Mouse (Mus musculus): ENCODE measurements at regions not wholly inside any gene's neighbourhood (a gene's known extent, or its start where the extent isn't known, plus 50 kb on each side); places are given as distances from the start of the nearest gene placed in this dataset.
"Not testable (repeated sequence)": the region's sequence is repeated elsewhere in the genome, so short reads cannot be mapped to it uniquely, and the experiment has no call there.

DNA sequence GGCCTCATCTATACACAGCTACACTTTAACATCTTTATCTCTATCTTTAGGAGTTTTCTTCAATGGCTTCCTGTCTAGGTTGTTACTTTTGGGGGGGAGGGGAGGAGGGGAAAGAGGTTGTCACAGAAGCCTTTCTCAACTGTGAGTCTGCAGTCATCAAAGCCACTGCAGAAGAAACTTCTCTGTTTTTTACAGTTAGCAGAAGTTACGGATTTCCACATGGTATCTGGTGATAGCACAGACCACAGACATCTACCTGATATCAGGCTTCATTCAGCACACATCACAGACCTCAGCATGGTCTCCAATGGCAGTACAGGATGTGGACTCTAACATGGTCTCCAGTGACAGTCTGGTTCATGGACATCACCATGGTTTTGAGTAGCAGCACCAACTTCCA, 234.8 kb upstream of the Adarb2 start:
- no peak overlapping the region for H3K27ac ChIP-seq (replicated peaks; ENCODE audit: low read depth, low read length)
- no peaks in the 10 kb centered on the region for H3K4me1 ChIP-seq (ENCODE audit: control insufficient read depth, insufficient read depth, low read length)
- WGBS: 86% methylated on average over 1 of the region's 1 CpGs
- no peak for ATAC-seq (replicated peaks; ENCODE audit: insufficient number of reproducible peaks, low FRiP score, low TSS enrichment, low read depth)
- H3K4me3 ChIP-seq (ENCODE audit: low read depth, low read length): no peak overlapping the region
- no peaks in the 10 kb centered on the region for H3K36me3 ChIP-seq (replicated peaks; ENCODE audit: control insufficient read depth, insufficient read depth, low read depth, low read length)
- H3K4me2 ChIP-seq (ENCODE audit: low read depth, low read length): no peak overlapping the region
- no peak for DNase-seq (ENCODE audit: low spot score)
- H3K9me3 ChIP-seq (replicated peaks; ENCODE audit: control insufficient read depth, low read length): no peaks in the 10 kb centered on the region
- no peak overlapping the region for H3K9ac ChIP-seq (replicated peaks; ENCODE audit: low read length)
- no peaks in the 10 kb centered on the region for H3K27me3 ChIP-seq (ENCODE audit: control insufficient read depth, insufficient read depth, low read length)

DNA sequence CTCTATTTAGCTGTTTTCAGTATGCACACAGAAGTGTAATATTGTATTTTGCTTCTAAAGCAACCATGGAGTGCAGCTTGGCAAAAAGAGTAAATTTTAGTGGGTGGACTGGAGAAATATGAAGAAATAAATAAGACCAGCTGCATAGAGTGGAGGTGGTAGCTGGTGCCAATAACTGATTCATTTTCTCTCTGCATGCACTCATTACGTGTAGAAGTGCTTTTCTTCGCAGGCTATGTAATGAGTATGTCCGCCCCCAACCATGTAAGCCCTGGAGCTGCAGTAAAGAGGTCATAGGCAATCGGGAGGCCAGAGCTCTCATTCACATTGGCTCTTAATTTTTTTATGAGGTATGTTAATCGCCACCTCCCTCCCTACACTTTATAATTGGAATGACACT, 208.5 kb upstream of the Adarb2 start:
- no peak overlapping the region for H3K27ac ChIP-seq (replicated peaks; ENCODE audit: low read depth, low read length)
- H3K27me3 ChIP-seq (ENCODE audit: control insufficient read depth, insufficient read depth, low read length): no peaks in the 10 kb centered on the region
- no peaks in the 10 kb centered on the region for H3K9me3 ChIP-seq (replicated peaks; ENCODE audit: control insufficient read depth, low read length)
- DNase-seq (ENCODE audit: low spot score): no peak
- H3K9ac ChIP-seq (replicated peaks; ENCODE audit: low read length): no peak overlapping the region
- ATAC-seq (replicated peaks; ENCODE audit: insufficient number of reproducible peaks, low FRiP score, low TSS enrichment, low read depth): no peak
- no peaks in the 10 kb centered on the region for H3K36me3 ChIP-seq (replicated peaks; ENCODE audit: control insufficient read depth, insufficient read depth, low read depth, low read length)
- H3K4me1 ChIP-seq (ENCODE audit: control insufficient read depth, insufficient read depth, low read length): no peaks in the 10 kb centered on the region
- no peak overlapping the region for H3K4me2 ChIP-seq (ENCODE audit: low read depth, low read length)
- 85% methylated on average over 5 of the region's 5 CpGs for WGBS
- no peak overlapping the region for H3K4me3 ChIP-seq (ENCODE audit: low read depth, low read length)

DNA sequence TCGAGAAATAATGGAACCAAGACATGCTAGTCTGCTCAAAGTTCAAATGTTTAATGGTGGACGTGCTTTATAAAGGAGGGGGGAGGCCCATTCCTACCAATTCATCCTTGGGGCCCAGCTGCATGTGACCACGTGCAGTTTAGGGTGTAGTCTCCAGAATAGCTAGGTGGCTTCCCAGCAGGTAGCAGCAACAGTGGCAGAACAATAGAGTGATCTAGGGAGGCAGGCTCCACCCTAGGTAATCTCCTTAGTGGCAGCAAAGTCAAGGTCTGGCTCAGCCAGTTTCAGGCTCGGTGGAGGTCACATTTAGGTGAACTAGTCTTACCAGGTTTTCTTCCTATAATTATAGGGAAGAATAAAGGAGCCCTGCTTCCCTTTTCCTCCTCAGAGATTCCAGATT, 172.6 kb upstream of the Adarb2 start:
- H3K27ac ChIP-seq (replicated peaks; ENCODE audit: low read depth, low read length); H3K4me2 ChIP-seq (ENCODE audit: low read depth, low read length); H3K36me3 ChIP-seq (replicated peaks; ENCODE audit: control insufficient read depth, insufficient read depth, low read depth, low read length); H3K9ac ChIP-seq (replicated peaks; ENCODE audit: low read length); H3K9me3 ChIP-seq (replicated peaks; ENCODE audit: control insufficient read depth, low read length); H3K4me3 ChIP-seq (ENCODE audit: low read depth, low read length); DNase-seq (ENCODE audit: low spot score); ATAC-seq (replicated peaks; ENCODE audit: insufficient number of reproducible peaks, low FRiP score, low TSS enrichment, low read depth); H3K27me3 ChIP-seq (ENCODE audit: control insufficient read depth, insufficient read depth, low read length); H3K4me1 ChIP-seq (ENCODE audit: control insufficient read depth, insufficient read depth, low read length): not testable (repeated sequence)
- WGBS: 64% methylated on average over 4 of the region's 4 CpGs

DNA sequence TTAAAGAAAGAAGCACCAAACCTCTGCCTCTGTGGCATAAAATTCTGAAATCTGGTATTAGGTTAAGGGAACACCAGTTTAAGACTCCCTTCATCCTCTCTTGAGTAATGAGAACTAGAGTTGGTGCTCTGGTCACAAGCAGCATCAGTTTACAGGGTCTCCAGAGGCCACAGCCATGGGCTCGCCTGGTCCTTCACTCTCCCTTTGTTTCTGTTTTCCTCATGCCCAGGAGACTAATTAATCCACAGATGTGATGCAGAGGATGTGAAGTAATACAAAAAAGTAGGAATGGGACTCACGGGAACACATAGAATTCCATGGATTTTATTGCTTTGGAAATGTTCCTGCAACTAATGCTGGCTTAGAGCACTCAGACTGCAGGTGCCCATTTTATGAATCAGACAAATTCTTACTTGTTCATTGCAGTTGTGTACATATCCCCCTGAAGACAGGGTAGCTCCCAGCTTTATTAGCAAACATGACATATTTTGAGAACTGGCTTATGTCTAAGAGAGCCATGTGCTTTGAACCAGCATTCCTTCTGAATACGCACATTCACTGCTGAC, 151.7 kb upstream of the Adarb2 start:
- DNase-seq (ENCODE audit: low spot score) (no peak), ATAC-seq (replicated peaks; ENCODE audit: insufficient number of reproducible peaks, low FRiP score, low TSS enrichment, low read depth) (no peak)
- 68% methylated on average over 3 of the region's 3 CpGs for WGBS
- Histone ChIP-seq H3K4me1 (ENCODE audit: control insufficient read depth, insufficient read depth, low read length) (no peaks in the 10 kb centered on the region), H3K4me2 (ENCODE audit: low read depth, low read length) (no peak overlapping the region), H3K36me3 (replicated peaks; ENCODE audit: control insufficient read depth, insufficient read depth, low read depth, low read length) (no peaks in the 10 kb centered on the region), H3K9ac (replicated peaks; ENCODE audit: low read length) (no peak overlapping the region), H3K27ac (replicated peaks; ENCODE audit: low read depth, low read length) (no peak overlapping the region), H3K4me3 (ENCODE audit: low read depth, low read length) (no peak overlapping the region), H3K27me3 (ENCODE audit: control insufficient read depth, insufficient read depth, low read length) (no peaks in the 10 kb centered on the region), H3K9me3 (replicated peaks; ENCODE audit: control insufficient read depth, low read length) (no peaks in the 10 kb centered on the region)

DNA sequence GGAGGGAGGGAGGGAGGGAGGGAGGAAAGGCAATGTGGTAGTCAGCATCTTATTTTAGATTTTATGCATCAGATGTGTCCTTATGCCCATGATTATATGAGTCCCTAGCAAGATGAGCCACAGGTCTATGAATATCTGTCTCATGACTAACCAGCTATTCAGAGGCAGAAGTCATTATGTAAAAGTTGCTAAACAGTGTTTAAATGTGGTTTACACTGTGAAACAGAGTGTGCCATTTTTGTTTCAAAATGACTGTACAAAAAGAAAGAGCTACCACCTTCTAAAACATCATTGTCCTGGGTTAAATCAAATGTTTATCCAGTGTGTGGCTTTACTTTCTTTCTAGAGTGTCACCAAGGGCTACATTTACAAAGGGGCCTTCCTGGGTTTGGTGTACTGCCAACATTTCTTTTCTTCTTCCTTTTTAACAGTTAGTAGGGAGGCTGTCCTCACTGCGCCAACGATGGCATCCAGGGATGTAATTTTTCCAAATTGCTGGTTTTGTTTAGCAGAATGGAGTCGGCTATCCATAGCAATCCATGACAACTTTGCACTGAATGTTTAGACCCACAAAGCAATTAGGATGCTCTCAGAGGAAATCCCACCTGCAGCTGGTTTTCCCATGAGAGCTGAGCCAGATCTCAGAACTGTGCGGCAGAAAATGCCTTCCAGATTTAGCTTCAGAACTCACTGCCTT, 146.4 kb upstream of the Adarb2 start:
- no peak overlapping the region for H3K27ac ChIP-seq (replicated peaks; ENCODE audit: low read depth, low read length)
- 60% methylated on average over 4 of the region's 4 CpGs for WGBS
- no peak overlapping the region for H3K4me3 ChIP-seq (ENCODE audit: low read depth, low read length)
- ATAC-seq (replicated peaks; ENCODE audit: insufficient number of reproducible peaks, low FRiP score, low TSS enrichment, low read depth) (no peak), DNase-seq (ENCODE audit: low spot score) (peak; percentile 13)
- H3K4me1 ChIP-seq (ENCODE audit: control insufficient read depth, insufficient read depth, low read length): no peaks in the 10 kb centered on the region
- no peak overlapping the region for H3K4me2 ChIP-seq (ENCODE audit: low read depth, low read length)
- H3K9ac ChIP-seq (replicated peaks; ENCODE audit: low read length): no peak overlapping the region
- no peaks in the 10 kb centered on the region for H3K36me3 ChIP-seq (replicated peaks; ENCODE audit: control insufficient read depth, insufficient read depth, low read depth, low read length)
- no peaks in the 10 kb centered on the region for H3K27me3 ChIP-seq (ENCODE audit: control insufficient read depth, insufficient read depth, low read length)
- H3K9me3 ChIP-seq (replicated peaks; ENCODE audit: control insufficient read depth, low read length): no peaks in the 10 kb centered on the region

DNA sequence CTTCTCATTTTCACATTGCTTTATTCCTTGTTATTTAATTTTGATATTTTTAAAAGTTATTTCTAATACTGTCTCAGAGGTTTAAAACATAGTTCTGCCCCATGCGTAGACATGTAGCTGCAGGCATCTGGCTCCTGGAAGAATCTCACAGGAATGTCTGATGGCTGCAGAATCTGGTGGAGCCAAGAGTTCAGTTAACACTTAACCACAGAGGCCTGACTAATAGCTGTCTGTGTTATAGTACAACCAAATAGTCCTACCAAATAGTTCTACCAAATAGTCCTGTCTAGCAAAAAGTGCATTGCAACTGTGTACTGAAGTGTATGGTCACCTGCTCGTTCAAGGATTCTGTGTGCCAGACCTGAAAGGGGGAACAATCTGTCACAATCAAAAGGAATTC, 115.5 kb upstream of the Adarb2 start:
- no peak overlapping the region for H3K27ac ChIP-seq (replicated peaks; ENCODE audit: low read depth, low read length)
- H3K4me2 ChIP-seq (ENCODE audit: low read depth, low read length): no peak overlapping the region
- H3K4me1 ChIP-seq (ENCODE audit: control insufficient read depth, insufficient read depth, low read length): no peaks in the 10 kb centered on the region
- ATAC-seq (replicated peaks; ENCODE audit: insufficient number of reproducible peaks, low FRiP score, low TSS enrichment, low read depth) (no peak), DNase-seq (ENCODE audit: low spot score) (no peak)
- no peaks in the 10 kb centered on the region for H3K9me3 ChIP-seq (replicated peaks; ENCODE audit: control insufficient read depth, low read length)
- WGBS: 78% methylated on average over 2 of the region's 2 CpGs
- no peaks in the 10 kb centered on the region for H3K27me3 ChIP-seq (ENCODE audit: control insufficient read depth, insufficient read depth, low read length)
- no peak overlapping the region for H3K9ac ChIP-seq (replicated peaks; ENCODE audit: low read length)
- H3K4me3 ChIP-seq (ENCODE audit: low read depth, low read length): no peak overlapping the region
- no peaks in the 10 kb centered on the region for H3K36me3 ChIP-seq (replicated peaks; ENCODE audit: control insufficient read depth, insufficient read depth, low read depth, low read length)

DNA sequence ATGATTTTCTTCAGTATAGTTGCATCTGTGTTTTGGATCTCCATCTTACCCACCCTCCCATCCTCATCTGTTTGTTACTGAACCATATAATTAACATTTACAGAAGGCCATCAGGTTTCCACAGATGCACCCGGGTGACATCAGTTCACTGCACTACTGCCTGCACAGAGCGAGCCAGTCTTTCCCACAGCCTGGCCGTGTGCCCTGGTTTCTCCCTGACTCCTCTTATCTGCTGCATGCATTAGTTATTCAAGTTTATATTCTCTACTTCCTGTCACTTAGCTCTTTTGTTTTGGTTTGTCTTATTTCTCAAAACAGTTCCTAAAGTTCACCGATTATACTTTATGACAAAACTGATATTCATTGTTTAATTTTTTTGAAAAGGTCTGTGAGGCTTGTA, 113.1 kb upstream of the Adarb2 start:
- no peak overlapping the region for H3K9ac ChIP-seq (replicated peaks; ENCODE audit: low read length)
- DNase-seq (ENCODE audit: low spot score) (no peak), ATAC-seq (replicated peaks; ENCODE audit: insufficient number of reproducible peaks, low FRiP score, low TSS enrichment, low read depth) (no peak)
- H3K36me3 ChIP-seq (replicated peaks; ENCODE audit: control insufficient read depth, insufficient read depth, low read depth, low read length): no peaks in the 10 kb centered on the region
- no peak overlapping the region for H3K27ac ChIP-seq (replicated peaks; ENCODE audit: low read depth, low read length)
- H3K27me3 ChIP-seq (ENCODE audit: control insufficient read depth, insufficient read depth, low read length): no peaks in the 10 kb centered on the region
- no peaks in the 10 kb centered on the region for H3K4me1 ChIP-seq (ENCODE audit: control insufficient read depth, insufficient read depth, low read length)
- no peak overlapping the region for H3K4me3 ChIP-seq (ENCODE audit: low read depth, low read length)
- 72% methylated on average over 4 of the region's 4 CpGs for WGBS
- H3K4me2 ChIP-seq (ENCODE audit: low read depth, low read length): no peak overlapping the region
- H3K9me3 ChIP-seq (replicated peaks; ENCODE audit: control insufficient read depth, low read length): no peaks in the 10 kb centered on the region

DNA sequence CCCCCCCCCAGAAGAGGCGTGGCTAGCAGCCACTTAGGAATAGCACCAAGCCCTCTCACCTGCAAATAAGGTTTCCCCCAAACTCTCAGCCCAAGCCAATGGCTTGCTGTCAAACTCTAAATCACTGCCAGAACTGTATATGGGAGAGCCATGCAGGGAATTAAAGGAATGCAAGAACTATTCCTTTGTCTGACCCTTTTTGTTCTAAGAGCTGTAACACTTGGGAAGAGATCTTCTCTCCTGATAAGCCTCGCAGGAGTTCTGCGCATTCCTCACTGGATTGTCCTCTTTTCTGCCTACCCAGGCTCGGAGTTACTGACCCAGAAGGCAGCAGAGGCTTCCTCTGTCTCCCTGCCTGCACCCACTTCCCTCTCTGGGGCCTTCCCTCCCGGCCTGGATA, 94.0 kb upstream of the Adarb2 start:
- H3K9me3 ChIP-seq (replicated peaks; ENCODE audit: control insufficient read depth, low read length): no peaks in the 10 kb centered on the region
- H3K27me3 ChIP-seq (ENCODE audit: control insufficient read depth, insufficient read depth, low read length): no peaks in the 10 kb centered on the region
- DNase-seq (ENCODE audit: low spot score) (no peak), ATAC-seq (replicated peaks; ENCODE audit: insufficient number of reproducible peaks, low FRiP score, low TSS enrichment, low read depth) (no peak)
- H3K36me3 ChIP-seq (replicated peaks; ENCODE audit: control insufficient read depth, insufficient read depth, low read depth, low read length): no peaks in the 10 kb centered on the region
- no peak overlapping the region for H3K27ac ChIP-seq (replicated peaks; ENCODE audit: low read depth, low read length)
- H3K9ac ChIP-seq (replicated peaks; ENCODE audit: low read length): no peak overlapping the region
- no peaks in the 10 kb centered on the region for H3K4me1 ChIP-seq (ENCODE audit: control insufficient read depth, insufficient read depth, low read length)
- H3K4me2 ChIP-seq (ENCODE audit: low read depth, low read length): no peak overlapping the region
- 33% methylated on average over 5 of the region's 5 CpGs for WGBS
- H3K4me3 ChIP-seq (ENCODE audit: low read depth, low read length): no peak overlapping the region

Measured in embryonic facial prominence, embryonic 11.5 days (tissue).